Mouse (Mus musculus) liver, embryonic 14.5 days (tissue): ENCODE data around the gene Ccdc106.

Source experiments
- CTCF ChIP-seq: IDR thresholded peaks from 2 replicates; pipeline ENCODE4 v1.5.1; 2016; ENCODE audit warnings: antibody characterized with exemption, low read depth, control low read depth
- EP300 ChIP-seq: IDR thresholded peaks from 2 replicates; pipeline ENCODE4 v1.6.1; 2016; ENCODE audit warnings: antibody characterized with exemption, low read depth

- no peak for TF ChIP-seq CTCF
- TF ChIP-seq EP300 = no peak; the same call in 1 of the 2 replicates
Observed at GRCm38 (mm10) chr7:5062360-5063001, 42.1 kb downstream of the Ccdc106 start.
